Mouse (Mus musculus) embryonic fibroblast, embryonic 13.5 days (primary cell): ENCODE results near the gene Dmbx1.

Experiments used
- CTCF ChIP-seq: IDR thresholded peaks from 2 replicates; pipeline ENCODE4 v1.5.1; 2011; ENCODE audit warnings: mild to moderate bottlenecking, control low read depth, low read length, moderate library complexity, borderline replicate concordance; ENCODE audit not compliant: insufficient read depth
- POLR2A ChIP-seq: IDR thresholded peaks from 2 replicates; pipeline ENCODE4 v1.6.1; 2011; ENCODE audit warnings: low read depth, mild to moderate bottlenecking, control low read depth, low read length, moderate library complexity

DNA sequence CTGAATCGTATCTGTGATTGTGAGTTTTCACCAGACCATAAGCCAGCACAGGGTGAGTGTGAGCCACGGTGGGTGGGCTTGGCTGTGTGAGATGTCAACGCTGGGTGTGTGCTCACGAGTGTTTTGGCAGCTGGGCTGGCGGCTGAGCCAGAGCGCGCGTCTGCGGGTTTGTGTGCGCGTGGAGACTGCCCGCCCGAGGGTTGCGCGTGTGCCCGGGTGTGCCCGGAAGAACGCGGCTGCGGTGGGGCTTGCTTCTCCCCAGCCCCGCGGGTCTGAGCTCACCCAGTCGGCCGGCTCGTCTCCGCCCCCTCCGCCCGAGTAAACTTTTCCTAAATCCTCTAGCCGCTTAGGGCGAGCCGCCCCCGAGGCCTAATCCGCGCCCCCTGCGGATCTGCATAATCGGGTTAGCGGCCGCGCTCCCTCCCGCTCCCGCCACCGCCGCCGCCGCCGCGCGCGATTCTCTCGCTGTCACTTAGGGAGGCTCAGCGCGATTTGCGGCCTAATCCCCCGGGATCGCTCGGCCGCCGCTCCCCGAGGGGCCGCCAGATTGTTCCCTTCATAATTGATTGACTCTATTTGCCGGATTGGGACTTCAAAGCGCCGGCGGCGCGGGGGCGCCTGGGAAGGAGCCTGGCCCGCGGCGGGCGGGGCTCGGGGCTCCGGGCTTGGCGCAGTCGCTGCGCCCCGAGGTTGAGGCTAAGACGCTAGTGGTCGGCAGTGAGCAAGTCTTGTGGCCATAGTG is 23.1 kb upstream of the Dmbx1 start:
- TF ChIP-seq CTCF (no peak), POLR2A (no peak)
